Comparison of ENCODE assay signal across 8 mouse cellular contexts in genomic region chr2:125781978-125782718, GRCm38 (mm10). TPM values are rescaled to one million over a fixed set of nuclear protein-coding genes. Genes with fewer than 3 reads are reported as not detected.
A peak's percentile ranks its signal among the peaks of the same experiment; 100 is the strongest.
DNase-seq lines count a peak whose midpoint lies in the region; ATAC-seq lines count a peak whose summit lies in the region.

No protein-coding gene starts in this region.

- H3K9me3 ChIP-seq in forebrain, embryonic 11.5 days (ENCODE audit: control insufficient read depth, low read length), result no peaks in the 10 kb centered on the region
- no peaks in the 10 kb centered on the region for H3K9me3 ChIP-seq in liver, embryonic 11.5 days (ENCODE audit: control insufficient read depth, low read length)

- H3K36me3 ChIP-seq in forebrain, embryonic 11.5 days (ENCODE audit: control insufficient read depth, insufficient read depth, low read length), result no peaks in the 10 kb centered on the region
- no peaks in the 10 kb centered on the region for H3K36me3 ChIP-seq in liver, embryonic 11.5 days (ENCODE audit: control insufficient read depth, insufficient read depth, low read length)

- H3K27me3 ChIP-seq in forebrain, embryonic 11.5 days (ENCODE audit: control insufficient read depth, insufficient read depth, low read length), result no peaks in the 10 kb centered on the region
- H3K27me3 ChIP-seq in liver, embryonic 11.5 days (replicated peaks; ENCODE audit: control insufficient read depth, insufficient read depth, low read length), result no peaks in the 10 kb centered on the region

- peak overlapping the region; percentile 92 for H3K9ac ChIP-seq in forebrain, embryonic 11.5 days (ENCODE audit: low read length)
- H3K9ac ChIP-seq in liver, embryonic 11.5 days (ENCODE audit: low read depth, low read length), result peak overlapping the region; percentile 78

- no peak for ATAC-seq in forebrain, embryonic 11.5 days (replicated peaks; ENCODE audit: low FRiP score)
- 0 out of 2 replicates have a peak, but pooled peaks have one; percentile 1 for ATAC-seq in liver, embryonic 11.5 days (replicated peaks; ENCODE audit: low FRiP score)
- no peak for ATAC-seq in activated CD4-positive, CD25-positive, alpha-beta regulatory T cell, adult 4 months

- peak; percentile 17 for DNase-seq in cerebellum, adult 8-10 months
- DNase-seq in cerebellum, adult 9-11 months, result no peak
- DNase-seq in 416B (ENCODE audit: low read depth), result peak; percentile 36
- no peak for DNase-seq in forebrain, embryonic 11.5 days (ENCODE audit: low spot score)
- DNase-seq in liver, embryonic 11.5 days (ENCODE audit: low spot score), result no peak
- no peak for DNase-seq in right cerebral cortex, postnatal 10 days (ENCODE audit: low spot score in 2 of 2)
- DNase-seq in thymus, adult 18-20 months, result no peak

- H3K4me2 ChIP-seq in forebrain, embryonic 11.5 days (ENCODE audit: low read depth, low read length, severe bottlenecking), result peak overlapping the region; percentile 64
- peak overlapping the region; percentile 81 for H3K4me2 ChIP-seq in liver, embryonic 11.5 days

- H3K27ac ChIP-seq in forebrain, embryonic 11.5 days (ENCODE audit: low read depth, low read length), result peak overlapping the region; percentile 62; the same call in 1 of the 2 replicates
- peak overlapping the region; percentile 54; the same call in 1 of the 2 replicates for H3K27ac ChIP-seq in liver, embryonic 11.5 days (ENCODE audit: low read depth, low read length)

- 0 out of 2 replicates have a peak, but pooled peaks cover 2% of the 10 kb centered on the region for H3K4me1 ChIP-seq in forebrain, embryonic 11.5 days (replicated peaks; ENCODE audit: control insufficient read depth, insufficient read depth, low read length)
- peaks cover 4% of the 10 kb centered on the region for H3K4me1 ChIP-seq in liver, embryonic 11.5 days (replicated peaks; ENCODE audit: control insufficient read depth, insufficient read depth, low read length)

- peak overlapping the region; percentile 84 for H3K4me3 ChIP-seq in forebrain, embryonic 11.5 days (ENCODE audit: low read depth, low read length)
- peak overlapping the region; percentile 91 for H3K4me3 ChIP-seq in liver, embryonic 11.5 days (ENCODE audit: low read depth, low read length)

- 4% methylated on average over 44 of the region's 44 CpGs for WGBS in forebrain, embryonic 11.5 days
- 3% methylated on average over 44 of the region's 44 CpGs for WGBS in liver, embryonic 11.5 days

RNA-seq across cellular contexts. Expression of gene Secisbp2l, which starts 0.5 kb away (rescaled TPM):
- polyA plus RNA-seq in forebrain, embryonic 11.5 days (2014; fragmentation: Nextera tagmentation; extraction: Ambion mirVana), result 28.6 and 29.4 TPM in 2 replicates
- polyA plus RNA-seq in liver, embryonic 11.5 days (2014; fragmentation: Nextera tagmentation; extraction: Ambion mirVana), result 11.3 and 11.7 TPM in 2 replicates
- 10 to 100 TPM; 19.9 to 21.6 TPM for polyA plus RNA-seq in activated CD4-positive, CD25-positive, alpha-beta regulatory T cell, adult 4 months (2017; shearing (Covaris generic))

RNA-seq across cellular contexts. Expression of gene Shc4, which starts 58.2 kb away (rescaled TPM):
- polyA plus RNA-seq in forebrain, embryonic 11.5 days (2014; fragmentation: Nextera tagmentation; extraction: Ambion mirVana), result 1.3 TPM in 2 replicates
- polyA plus RNA-seq in liver, embryonic 11.5 days (2014; fragmentation: Nextera tagmentation; extraction: Ambion mirVana), result 0.71 and 0.77 TPM in 2 replicates
- under 1 TPM; 0.17 to 0.50 TPM for polyA plus RNA-seq in activated CD4-positive, CD25-positive, alpha-beta regulatory T cell, adult 4 months (2017; shearing (Covaris generic))

Comparison
In these comparisons a context has a peak if more than half of its experiments do, and no peak if none do; other contexts are left out.
1. DNase-seq: peak in cerebellum, adult 8-10 months (single experiment) and 416B (single experiment); none in cerebellum, adult 9-11 months (single experiment), forebrain, embryonic 11.5 days (single experiment), liver, embryonic 11.5 days (single experiment), right cerebral cortex, postnatal 10 days (0 of 2) and thymus, adult 18-20 months (0 of 2).